In the genomic region with DNA sequence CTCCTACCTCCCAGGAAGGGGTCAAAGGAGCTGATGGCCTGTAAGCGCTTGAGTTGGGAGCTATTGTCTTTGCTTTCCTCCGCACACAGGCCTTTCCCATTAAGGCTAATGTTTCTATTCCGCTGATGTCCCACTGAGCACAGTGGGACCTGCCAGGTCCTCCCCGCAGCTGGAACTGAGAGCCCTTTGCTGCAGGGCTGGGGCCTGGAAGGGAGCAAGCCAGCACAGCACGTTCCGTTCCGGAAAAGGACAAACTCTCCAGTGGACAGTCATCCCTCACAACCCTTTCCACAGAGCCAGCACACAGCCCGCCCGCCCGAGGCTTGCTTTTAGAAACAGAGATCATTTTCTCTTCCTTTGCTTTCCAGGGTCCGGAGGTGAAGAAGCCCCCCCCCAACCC, we compare ENCODE assay signal across 8 mouse cellular contexts.
DNase-seq lines count a peak whose midpoint lies in the region; ATAC-seq and TF ChIP-seq lines count a peak whose summit lies in the region.

No protein-coding gene starts in this region.

- no peaks in the 10 kb centered on the region for H3K9me3 ChIP-seq in embryonic facial prominence, embryonic 12.5 days
- H3K9me3 ChIP-seq in heart, embryonic 10.5 days: no peaks in the 10 kb centered on the region
- H3K9me3 ChIP-seq in kidney, embryonic 14.5 days (ENCODE audit: control insufficient read depth, low read length): no peaks in the 10 kb centered on the region
- no peaks in the 10 kb centered on the region for H3K9me3 ChIP-seq in lung, embryonic 14.5 days (ENCODE audit: low read depth, low read length)

- H3K4me3 ChIP-seq in embryonic facial prominence, embryonic 12.5 days: no peak overlapping the region
- peak overlapping the region; percentile 39 for H3K4me3 ChIP-seq in heart, embryonic 10.5 days
- H3K4me3 ChIP-seq in kidney, embryonic 14.5 days (ENCODE audit: low read length): no peak overlapping the region
- no peak overlapping the region for H3K4me3 ChIP-seq in lung, embryonic 14.5 days (ENCODE audit: low read depth, low read length)

- H3K36me3 ChIP-seq in embryonic facial prominence, embryonic 12.5 days: no peaks in the 10 kb centered on the region
- H3K36me3 ChIP-seq in heart, embryonic 10.5 days: no peaks in the 10 kb centered on the region
- H3K36me3 ChIP-seq in kidney, embryonic 14.5 days (ENCODE audit: control insufficient read depth, insufficient read depth, low read length): no peaks in the 10 kb centered on the region
- H3K36me3 ChIP-seq in lung, embryonic 14.5 days (ENCODE audit: insufficient read depth): no peaks in the 10 kb centered on the region

- DNase-seq in cerebellum, postnatal 25 days: peak; percentile 9 to 11
- no peak for DNase-seq in cerebellum, postnatal 4 days (ENCODE audit: low spot score in 2 of 2)
- no peak for DNase-seq in heart, embryonic 10.5 days (ENCODE audit: low spot score)
- peak; percentile 12 for DNase-seq in lung, embryonic 14.5 days
- peak; percentile 46 for DNase-seq in retina, embryonic 14.5 days (ENCODE audit: low spot score)

- H3K27me3 ChIP-seq in embryonic facial prominence, embryonic 12.5 days: no peaks in the 10 kb centered on the region
- H3K27me3 ChIP-seq in heart, embryonic 10.5 days (ENCODE audit: insufficient read depth, poor library complexity, severe bottlenecking): no peaks in the 10 kb centered on the region
- H3K27me3 ChIP-seq in kidney, embryonic 14.5 days (ENCODE audit: control insufficient read depth, insufficient read depth, low read length): no peaks in the 10 kb centered on the region
- no peaks in the 10 kb centered on the region for H3K27me3 ChIP-seq in lung, embryonic 14.5 days (ENCODE audit: insufficient read depth, low read length)

- WGBS in embryonic facial prominence, embryonic 12.5 days: 6% methylated on average over 11 of the region's 11 CpGs
- 15% methylated on average over 11 of the region's 11 CpGs for WGBS in heart, embryonic 10.5 days
- WGBS in kidney, embryonic 14.5 days: 13% methylated on average over 11 of the region's 11 CpGs
- 16% methylated on average over 11 of the region's 11 CpGs for WGBS in lung, embryonic 14.5 days

- no peak for TF ChIP-seq CTCF in lung, embryonic 14.5 days (IDR thresholded peaks at IDR 0.05; ENCODE audit: low read depth)

- H3K27ac ChIP-seq in embryonic facial prominence, embryonic 12.5 days: peak overlapping the region; percentile 78
- H3K27ac ChIP-seq in heart, embryonic 10.5 days: peak overlapping the region; percentile 79
- peak overlapping the region; percentile 32; the same call in 1 of the 2 replicates for H3K27ac ChIP-seq in kidney, embryonic 14.5 days (ENCODE audit: low read depth, low read length)
- no peak overlapping the region; the same call in 1 of the 2 replicates for H3K27ac ChIP-seq in lung, embryonic 14.5 days (ENCODE audit: low read depth)

- no peak overlapping the region for H3K9ac ChIP-seq in embryonic facial prominence, embryonic 12.5 days
- H3K9ac ChIP-seq in kidney, embryonic 14.5 days (ENCODE audit: low read depth, low read length): no peak overlapping the region
- no peak overlapping the region for H3K9ac ChIP-seq in lung, embryonic 14.5 days

- no peak for ATAC-seq in embryonic facial prominence, embryonic 12.5 days (ENCODE audit: insufficient number of reproducible peaks, insufficient read depth, low FRiP score, low TSS enrichment)
- ATAC-seq in kidney, embryonic 14.5 days (ENCODE audit: low FRiP score, low TSS enrichment): peak; percentile 44
- ATAC-seq in lung, embryonic 14.5 days (ENCODE audit: insufficient read depth): peak; percentile 38; the same call in 1 of the 2 replicates
- no peak for ATAC-seq in activated CD4-positive, CD25-positive, alpha-beta regulatory T cell, adult 4 months

- H3K4me1 ChIP-seq in embryonic facial prominence, embryonic 12.5 days: peaks cover 23% of the 10 kb centered on the region
- H3K4me1 ChIP-seq in heart, embryonic 10.5 days: peaks cover 30% of the 10 kb centered on the region
- peaks cover 10% of the 10 kb centered on the region; the same call in 1 of the 2 replicates for H3K4me1 ChIP-seq in kidney, embryonic 14.5 days (ENCODE audit: control insufficient read depth, insufficient read depth, low read length)
- peaks cover 8% of the 10 kb centered on the region; the same call in 1 of the 2 replicates for H3K4me1 ChIP-seq in lung, embryonic 14.5 days (ENCODE audit: insufficient read depth)

- peak overlapping the region; percentile 28; the same call in 1 of the 2 replicates for H3K4me2 ChIP-seq in embryonic facial prominence, embryonic 12.5 days (replicated peaks)
- H3K4me2 ChIP-seq in kidney, embryonic 14.5 days (replicated peaks; ENCODE audit: low read depth, low read length): 0 out of 2 replicates have a peak overlapping the region, but pooled peaks have one; percentile 4
- H3K4me2 ChIP-seq in lung, embryonic 14.5 days: 0 out of 2 replicates have a peak overlapping the region, but pooled peaks have one; percentile 2

Comparison
In these comparisons a context has a peak if more than half of its experiments do, and no peak if none do; other contexts are left out.
1. DNase-seq: peak in cerebellum, postnatal 25 days (2 of 2), lung, embryonic 14.5 days (single experiment) and retina, embryonic 14.5 days (single experiment); none in cerebellum, postnatal 4 days (0 of 2) and heart, embryonic 10.5 days (single experiment).
2. ATAC-seq: peak in kidney, embryonic 14.5 days (single experiment) and lung, embryonic 14.5 days (single experiment); none in embryonic facial prominence, embryonic 12.5 days (single experiment) and activated CD4-positive, CD25-positive, alpha-beta regulatory T cell, adult 4 months (single experiment).
3. Peak in every context shown above with its lines, with median percentiles within 50 percentile points of each other: H3K4me2 ChIP-seq.